Mouse (Mus musculus) heart, embryonic 14.5 days (tissue): ENCODE results near the gene Nav3. TPM values are rescaled to one million over a fixed set of nuclear protein-coding genes. Genes with fewer than 3 reads are reported as not detected.

ENCODE experiments used
- ATAC-seq: fragments of 200-750 bp; cut with Nextera tagmentation; 2 replicates; pipeline ENCODE4 v1.8.0; 2017; ENCODE audit warnings: low read depth, moderate TSS enrichment; ENCODE audit not compliant: insufficient number of reproducible peaks, insufficient read depth, low FRiP score
- H3K27ac ChIP-seq, 2 experiments: fragments of 200-500 bp in 1 of 2; fragments of 300-500 bp in 1 of 2; sonication (generic) in 1 of 2; replicated peaks in 1 of 2; 2 replicates each; pipeline ENCODE4 v1.5.1; 2012 to 2014; ENCODE audit warnings: low read depth in 2 of 2, low read length in 2 of 2, control low read depth in 1 of 2, mild to moderate bottlenecking in 1 of 2, mixed read lengths in 1 of 2; ENCODE audit not compliant: control insufficient read depth in 1 of 2, insufficient read depth in 1 of 2
- H3K27me3 ChIP-seq: fragments of 300-500 bp; sonication (generic); 2 replicates; pipeline ENCODE4 v1.6.1; 2014; ENCODE audit warnings: mild to moderate bottlenecking, low read length, control low read depth; ENCODE audit not compliant: control insufficient read depth, insufficient read depth
- H3K36me3 ChIP-seq: fragments of 300-500 bp; sonication (generic); 2 replicates; pipeline ENCODE4 v1.6.1; 2014; ENCODE audit warnings: mild to moderate bottlenecking, control low read depth, low read length, mixed read lengths; ENCODE audit not compliant: control insufficient read depth, insufficient read depth
- H3K4me1 ChIP-seq, 2 experiments: fragments of 200-500 bp in 1 of 2; fragments of 300-500 bp in 1 of 2; sonication (generic) in 1 of 2; 2 replicates each; pipeline ENCODE4 v1.6.1; 2012 to 2014; ENCODE audit warnings: low read length in 2 of 2, control low read depth in 1 of 2, mixed read lengths in 1 of 2; ENCODE audit not compliant: control insufficient read depth in 2 of 2, insufficient read depth in 2 of 2
- H3K4me2 ChIP-seq: fragments of 300-500 bp; sonication (generic); 2 replicates; pipeline ENCODE4 v1.6.1; 2014; ENCODE audit warnings: mild to moderate bottlenecking, low read length
- H3K4me3 ChIP-seq, 2 experiments: fragments of 200-500 bp in 1 of 2; fragments of 300-500 bp in 1 of 2; sonication (generic) in 1 of 2; 2 replicates each; pipeline ENCODE4 v1.5.1; 2012 to 2014; ENCODE audit warnings: low read length in 2 of 2, mild to moderate bottlenecking in 2 of 2, control low read depth in 1 of 2, low read depth in 1 of 2, moderate library complexity in 1 of 2; ENCODE audit not compliant: control insufficient read depth in 1 of 2, insufficient read depth in 1 of 2
- H3K9ac ChIP-seq: fragments of 300-500 bp; sonication (generic); 2 replicates; pipeline ENCODE4 v1.6.1; 2014; ENCODE audit warnings: mild to moderate bottlenecking, low read length
- H3K9me3 ChIP-seq: fragments of 300-500 bp; sonication (generic); 2 replicates; pipeline ENCODE4 v1.6.1; 2016; ENCODE audit warnings: low read length, control low read depth; ENCODE audit not compliant: control insufficient read depth
- WGBS: fragments of 180-500 bp; shearing (Covaris S2); extraction: QIAGEN DNeasy Blood & Tissue Kit; methylation state at CpG from one replicate; pipeline ENCODE4 v1.1.7; 2014; 5-methylcytosine and 5-hydroxymethylcytosine counted together
- polyA plus RNA-seq: library from polyadenylated mRNA; unstranded; fragments of >200 nt; fragmentation: Nextera tagmentation; extraction: Ambion mirVana; gene quantifications from 2 replicates; pipeline ENCODE4 v1.2.1, GENCODE M21; 2014

The Nav3 gene
- polyA plus RNA-seq, 1 experiment from 2014 or later: 4.2 TPM

GRCm38 (mm10) chr10:110175874-110176273 is 280.1 kb downstream of the Nav3 start:
- Histone ChIP-seq H3K4me2 (no peak overlapping the region), H3K36me3 (no peaks in the 10 kb centered on the region), H3K27me3 (no peaks in the 10 kb centered on the region), H3K9me3 (no peaks in the 10 kb centered on the region), H3K27ac (no peak overlapping the region), H3K4me1 (no peaks in the 10 kb centered on the region), H3K4me3 (no peak overlapping the region), H3K9ac (no peak overlapping the region)
- 85% methylated on average over 5 of the region's 5 CpGs for WGBS
- no peak for ATAC-seq

DNA sequence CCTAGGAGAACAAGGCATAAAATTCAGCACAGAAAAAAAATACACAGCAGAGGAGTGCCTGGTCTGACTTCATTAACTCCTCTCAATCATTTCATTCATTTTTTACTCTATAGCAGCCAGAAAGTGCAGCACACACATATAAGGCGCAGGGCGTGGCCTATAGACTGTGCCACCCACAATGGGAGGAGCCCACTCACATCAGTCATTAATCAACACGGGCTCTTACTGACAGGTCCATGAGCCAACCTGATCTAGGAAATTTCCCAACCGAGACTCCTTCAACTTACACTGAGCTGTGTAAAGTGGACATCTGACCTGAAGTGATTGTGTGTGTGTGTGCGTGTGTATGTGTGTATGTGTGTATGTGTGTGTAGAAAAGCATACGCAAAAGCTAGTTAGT is 286.6 kb downstream of the Nav3 start:
- Histone ChIP-seq H3K27ac (no peak overlapping the region), H3K27me3 (no peaks in the 10 kb centered on the region), H3K4me2 (no peak overlapping the region), H3K4me3 (no peak overlapping the region), H3K36me3 (no peaks in the 10 kb centered on the region), H3K9ac (no peak overlapping the region), H3K4me1 (no peaks in the 10 kb centered on the region), H3K9me3 (no peaks in the 10 kb centered on the region)
- 72% methylated on average over 6 of the region's 6 CpGs for WGBS
- no peak for ATAC-seq

DNA sequence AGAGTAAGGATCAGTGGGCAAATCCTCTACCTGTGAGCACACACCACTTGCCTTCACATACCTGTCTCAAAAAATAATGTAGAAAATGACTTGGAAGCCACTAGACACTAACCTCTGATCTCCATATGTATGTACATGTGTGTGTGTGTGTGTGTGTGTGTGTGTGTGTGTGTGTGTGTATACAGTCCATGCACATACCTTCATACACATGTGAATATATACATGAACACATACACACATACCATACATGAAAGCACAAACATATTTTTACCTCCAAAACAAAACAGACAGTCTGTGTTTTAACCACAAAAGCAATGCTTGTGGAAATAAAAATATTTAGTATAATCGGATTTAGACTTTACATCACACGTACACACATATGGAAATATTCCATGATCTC is 287.1 kb downstream of the Nav3 start:
- ATAC-seq: no peak
- WGBS: 90% methylated on average over 2 of the region's 2 CpGs
- no peaks in the 10 kb centered on the region for H3K27me3 ChIP-seq

DNA sequence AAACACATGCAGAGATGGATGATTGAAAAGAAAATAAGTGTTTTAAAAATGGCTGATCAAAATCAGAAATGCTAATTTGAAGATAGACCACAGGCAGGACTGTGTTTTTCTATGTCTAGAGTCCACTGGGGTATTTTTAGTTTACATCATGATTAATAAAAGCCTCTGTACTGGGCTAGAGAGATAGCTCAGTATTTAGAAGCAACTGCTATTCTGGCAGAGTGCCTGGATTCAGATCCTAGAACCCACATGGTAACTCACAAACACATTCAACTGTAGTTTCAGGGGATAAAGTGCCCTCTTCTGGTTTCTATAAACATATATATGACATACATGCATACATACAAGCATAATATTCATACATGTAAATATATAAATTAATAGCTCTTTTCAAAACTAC is 293.4 kb downstream of the Nav3 start:
- no peak overlapping the region for H3K9ac ChIP-seq
- H3K4me3 ChIP-seq: no peak overlapping the region
- peaks cover 3 to 6% of the 10 kb centered on the region in 2 experiments; a peak in 2 of 4 replicates for H3K4me1 ChIP-seq
- ATAC-seq: no peak
- H3K4me2 ChIP-seq: no peak overlapping the region
- no peaks in the 10 kb centered on the region for H3K36me3 ChIP-seq
- H3K9me3 ChIP-seq: no peaks in the 10 kb centered on the region
- H3K27ac ChIP-seq: no peak overlapping the region
- H3K27me3 ChIP-seq: no peaks in the 10 kb centered on the region

More for the DNA sequence above, 287.1 kb downstream of the Nav3 start:
- Histone ChIP-seq H3K4me3 (no peak overlapping the region), H3K9me3 (no peaks in the 10 kb centered on the region), H3K36me3 (no peaks in the 10 kb centered on the region), H3K9ac (no peak overlapping the region), H3K4me2 (no peak overlapping the region), H3K27ac (no peak overlapping the region), H3K4me1 (no peaks in the 10 kb centered on the region)

GRCm38 (mm10) chr10:110160894-110161293 is 295.1 kb downstream of the Nav3 start:
- Histone ChIP-seq H3K27ac (no peak overlapping the region), H3K9ac (no peak overlapping the region), H3K9me3 (no peaks in the 10 kb centered on the region), H3K4me3 (no peak overlapping the region), H3K27me3 (no peaks in the 10 kb centered on the region), H3K4me2 (no peak overlapping the region), H3K36me3 (no peaks in the 10 kb centered on the region), H3K4me1 (peaks cover 3 to 6% of the 10 kb centered on the region in 2 experiments; a peak in 2 of 4 replicates)
- WGBS: 50% methylated on average over 5 of the region's 5 CpGs
- ATAC-seq: no peak

GRCm38 (mm10) chr10:110159548-110159947 is 296.5 kb downstream of the Nav3 start:
- no peak overlapping the region for H3K4me3 ChIP-seq
- H3K4me2 ChIP-seq: no peak overlapping the region
- H3K36me3 ChIP-seq: no peaks in the 10 kb centered on the region
- H3K9ac ChIP-seq: no peak overlapping the region
- H3K4me1 ChIP-seq: peaks cover 3 to 6% of the 10 kb centered on the region in 2 experiments; a peak in 2 of 4 replicates
- no peak for ATAC-seq
- WGBS: 38% methylated on average over 1 of the region's 1 CpGs
- H3K27me3 ChIP-seq: no peaks in the 10 kb centered on the region
- no peak overlapping the region for H3K27ac ChIP-seq
- no peaks in the 10 kb centered on the region for H3K9me3 ChIP-seq

GRCm38 (mm10) chr10:110158122-110158521 is 297.9 kb downstream of the Nav3 start:
- Histone ChIP-seq H3K4me1 (peaks cover 3 to 6% of the 10 kb centered on the region in 2 experiments; a peak in 2 of 4 replicates), H3K9me3 (no peaks in the 10 kb centered on the region), H3K27me3 (no peaks in the 10 kb centered on the region), H3K4me3 (no peak overlapping the region), H3K27ac (no peak overlapping the region), H3K9ac (no peak overlapping the region), H3K36me3 (no peaks in the 10 kb centered on the region), H3K4me2 (no peak overlapping the region)
- WGBS: 56% methylated on average over 3 of the region's 3 CpGs
- no peak for ATAC-seq

DNA sequence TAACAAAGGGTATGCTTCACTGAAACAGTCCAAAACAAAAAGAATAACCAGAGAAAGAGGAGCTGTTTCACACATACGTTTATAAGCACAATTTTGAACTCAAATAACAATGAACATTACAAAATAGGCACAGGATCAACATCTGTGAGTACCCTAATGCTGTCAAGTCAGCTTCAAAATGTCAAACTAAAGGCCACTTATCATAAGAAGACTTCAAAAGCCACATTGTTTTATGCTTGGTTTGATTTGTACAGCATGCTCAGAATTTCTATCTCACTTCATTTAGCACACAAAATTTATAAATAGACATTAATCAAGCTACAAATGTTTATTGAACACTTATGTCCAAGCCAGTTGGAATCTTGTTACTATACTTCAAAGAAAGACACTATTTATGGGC is 299.6 kb downstream of the Nav3 start:
- Histone ChIP-seq H3K27ac (no peak overlapping the region), H3K4me3 (no peak overlapping the region), H3K9me3 (no peaks in the 10 kb centered on the region), H3K27me3 (no peaks in the 10 kb centered on the region), H3K4me1 (peaks cover 3 to 6% of the 10 kb centered on the region in 2 experiments; a peak in 2 of 4 replicates), H3K36me3 (no peaks in the 10 kb centered on the region), H3K9ac (no peak overlapping the region), H3K4me2 (no peak overlapping the region)
- no peak for ATAC-seq
- 70% methylated on average over 1 of the region's 1 CpGs for WGBS
